Mouse (Mus musculus) stomach, postnatal 0 days (tissue): ENCODE measurements around the gene Twf2. TPM values are rescaled to one million over a fixed set of nuclear protein-coding genes. Genes with fewer than 3 reads are reported as not detected.

Experiments
- ATAC-seq: fragments of 200-750 bp; cut with Nextera tagmentation; 2 replicates; pipeline ENCODE4 v1.8.0; 2017; ENCODE audit not compliant: low FRiP score, low TSS enrichment
- DNase-seq: peaks from one replicate; pipeline ENCODE4 v3.0.0-alpha.2; 2016; ENCODE audit warnings: low spot score
- H3K27ac ChIP-seq: fragments of 300-500 bp; sonication (generic); replicated peaks from 2 replicates; pipeline ENCODE4 v1.5.1; 2014; ENCODE audit warnings: mild to moderate bottlenecking, control low read depth
- H3K27me3 ChIP-seq: fragments of 300-500 bp; sonication (generic); 2 replicates; pipeline ENCODE4 v1.6.1; 2014; ENCODE audit warnings: low read length; ENCODE audit not compliant: control insufficient read depth, insufficient read depth
- H3K36me3 ChIP-seq: fragments of 300-500 bp; sonication (generic); 2 replicates; pipeline ENCODE4 v1.6.1; 2014; ENCODE audit warnings: low read length, mixed read lengths; ENCODE audit not compliant: control insufficient read depth, insufficient read depth
- H3K4me1 ChIP-seq: fragments of 300-500 bp; sonication (generic); replicated peaks from 2 replicates; pipeline ENCODE4 v1.6.1; 2014; ENCODE audit warnings: antibody characterized with exemption; ENCODE audit not compliant: control insufficient read depth, insufficient read depth
- H3K4me2 ChIP-seq: fragments of 300-500 bp; sonication (generic); replicated peaks from 2 replicates; pipeline ENCODE4 v1.6.1; 2014; ENCODE audit warnings: low read depth, mild to moderate bottlenecking, control low read depth, moderate library complexity
- H3K4me3 ChIP-seq: fragments of 300-500 bp; sonication (generic); 2 replicates; pipeline ENCODE4 v1.5.1; 2014; ENCODE audit warnings: low read depth, low read length, control low read depth
- H3K9ac ChIP-seq: fragments of 300-500 bp; sonication (generic); 2 replicates; pipeline ENCODE4 v1.6.1; 2014; ENCODE audit warnings: mild to moderate bottlenecking, low read length, control low read depth, mixed read lengths
- H3K9me3 ChIP-seq: fragments of 300-500 bp; sonication (generic); 2 replicates; pipeline ENCODE4 v1.6.1; 2016; ENCODE audit warnings: low read length; ENCODE audit not compliant: control insufficient read depth
- CTCF ChIP-seq: IDR thresholded peaks from 2 replicates; pipeline ENCODE4 v1.5.1; 2016; ENCODE audit warnings: antibody characterized with exemption, low read depth, mild to moderate bottlenecking, moderate library complexity
- EP300 ChIP-seq: optimal IDR thresholded peaks from 2 replicates; pipeline ENCODE3; 2016; ENCODE audit warnings: antibody characterized with exemption
- WGBS: fragments of 180-500 bp; shearing (Covaris S2); extraction: QIAGEN DNeasy Blood & Tissue Kit; methylation state at CpG from one replicate; pipeline ENCODE4 v1.1.7; 2014; 5-methylcytosine and 5-hydroxymethylcytosine counted together
- polyA plus RNA-seq: library from polyadenylated mRNA; unstranded; fragments of >200 nt; fragmentation: Nextera tagmentation; extraction: Ambion mirVana; gene quantifications from 2 replicates; pipeline ENCODE4 v1.2.1, GENCODE M21; 2015

Twf2 gene
- polyA plus RNA-seq, result 27.1 and 27.7 TPM in 2 replicates

GRCm38 (mm10) chr9:106202819-106203636, at the start of gene Twf2:
Twf2 (plus strand) TSS chr9:106203108.
- Histone ChIP-seq H3K4me1 (0 out of 2 replicates have a peak, but pooled peaks cover 5% of the 10 kb centered on the region), H3K4me2 (peak within 1 kb of the TSS; percentile 60), H3K9me3 (no peaks in the 10 kb centered on the region), H3K36me3 (no peaks in the 10 kb centered on the region), H3K4me3 (peak within 1 kb of the TSS; percentile 46), H3K27ac (peak within 1 kb of the TSS; percentile 65), H3K27me3 (no peaks in the 10 kb centered on the region), H3K9ac (peak within 1 kb of the TSS; percentile 70)
- TF ChIP-seq CTCF, result no peak
- no peak for TF ChIP-seq EP300
- under 1% methylated on average over 60 of the region's 61 CpGs for WGBS
- DNase-seq (peak; percentile 92), ATAC-seq (peak; percentile 94)

DNA sequence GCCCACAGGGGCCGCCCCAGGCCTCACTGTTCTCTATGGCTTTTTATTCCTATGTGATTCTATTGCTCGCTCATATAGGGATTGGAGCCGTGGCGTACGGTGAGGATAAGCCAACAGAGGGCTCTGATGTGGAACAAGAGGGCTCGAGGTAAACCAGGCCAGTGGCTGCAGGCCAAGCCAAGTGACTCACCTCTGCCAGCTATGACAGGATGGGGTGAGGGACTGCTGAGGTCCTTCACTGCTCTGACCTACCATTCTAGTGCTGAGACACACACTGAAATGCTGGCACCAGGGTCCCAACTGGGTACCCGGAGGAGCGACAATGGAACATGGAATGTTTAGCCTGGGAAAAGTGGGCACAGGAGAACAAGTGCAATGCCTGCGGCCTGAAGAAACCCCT, 48.8 kb upstream of the Twf2 start:
- Histone ChIP-seq H3K9me3 (no peaks in the 10 kb centered on the region), H3K36me3 (no peaks in the 10 kb centered on the region), H3K9ac (no peak overlapping the region), H3K27ac (no peak overlapping the region), H3K27me3 (no peaks in the 10 kb centered on the region; the same call in 1 of the 2 replicates), H3K4me1 (no peaks in the 10 kb centered on the region), H3K4me3 (no peak overlapping the region), H3K4me2 (no peak overlapping the region)
- WGBS, result 84% methylated on average over 9 of the region's 9 CpGs
- no peak for TF ChIP-seq EP300
- TF ChIP-seq CTCF, result no peak
- no peak for ATAC-seq
- DNase-seq, result no peak

GRCm38 (mm10) chr9:106156419-106156818, 46.5 kb upstream of the Twf2 start:
- Histone ChIP-seq H3K4me1 (no peaks in the 10 kb centered on the region), H3K27ac (no peak overlapping the region), H3K4me3 (no peak overlapping the region), H3K4me2 (no peak overlapping the region), H3K9me3 (no peaks in the 10 kb centered on the region), H3K27me3 (no peaks in the 10 kb centered on the region), H3K36me3 (no peaks in the 10 kb centered on the region), H3K9ac (no peak overlapping the region)
- 41% methylated on average over 5 of the region's 5 CpGs for WGBS
- ATAC-seq (peak; percentile 24; the same call in 1 of the 2 replicates), DNase-seq (peak; percentile 39)
- TF ChIP-seq CTCF, result peak; percentile 74
- no peak for TF ChIP-seq EP300

GRCm38 (mm10) chr9:106156921-106157622, 45.8 kb upstream of the Twf2 start:
- H3K9me3 ChIP-seq, result no peaks in the 10 kb centered on the region
- H3K4me2 ChIP-seq, result no peak overlapping the region
- 84% methylated on average over 21 of the region's 21 CpGs for WGBS
- H3K9ac ChIP-seq, result no peak overlapping the region
- no peak overlapping the region for H3K4me3 ChIP-seq
- ATAC-seq (no peak), DNase-seq (no peak)
- H3K27me3 ChIP-seq, result no peaks in the 10 kb centered on the region
- H3K4me1 ChIP-seq, result no peaks in the 10 kb centered on the region
- H3K36me3 ChIP-seq, result no peaks in the 10 kb centered on the region
- TF ChIP-seq EP300 (no peak), CTCF (no peak)
- no peak overlapping the region for H3K27ac ChIP-seq

DNA sequence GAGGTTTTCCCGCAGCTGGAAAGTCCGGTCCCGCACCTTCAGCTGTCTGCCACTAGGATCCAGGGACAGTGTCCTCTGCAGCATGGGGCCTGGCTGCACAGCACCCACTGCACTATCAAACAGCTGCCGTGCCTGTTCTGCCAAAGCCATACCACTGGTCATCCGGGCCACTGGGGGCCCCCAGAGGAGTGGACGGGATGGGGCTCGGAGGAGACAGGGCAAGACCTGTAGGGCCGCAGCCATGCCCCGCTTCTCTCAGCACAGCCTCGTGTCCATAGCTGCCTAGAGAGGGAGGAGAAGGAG, 45.3 kb upstream of the Twf2 start:
- Histone ChIP-seq H3K9ac (no peak overlapping the region), H3K36me3 (no peaks in the 10 kb centered on the region), H3K4me2 (no peak overlapping the region), H3K27ac (no peak overlapping the region), H3K4me3 (no peak overlapping the region), H3K9me3 (no peaks in the 10 kb centered on the region), H3K27me3 (no peaks in the 10 kb centered on the region), H3K4me1 (no peaks in the 10 kb centered on the region)
- 81% methylated on average over 10 of the region's 10 CpGs for WGBS
- TF ChIP-seq CTCF (no peak), EP300 (no peak)
- DNase-seq, result no peak
- no peak for ATAC-seq

- DNase-seq (no peak), ATAC-seq (peak; percentile 27; the same call in 1 of the 2 replicates)
- no peak within 1 kb of the TSS for H3K9ac ChIP-seq
- TF ChIP-seq CTCF, result no peak
- H3K36me3 ChIP-seq, result no peaks in the 10 kb centered on the region
- H3K4me1 ChIP-seq, result no peaks in the 10 kb centered on the region
- H3K27ac ChIP-seq, result no peak within 1 kb of the TSS
- H3K9me3 ChIP-seq, result no peaks in the 10 kb centered on the region
- H3K4me3 ChIP-seq, result no peak within 1 kb of the TSS
- 69% methylated on average over 6 of the region's 6 CpGs for WGBS
- H3K4me2 ChIP-seq, result no peak within 1 kb of the TSS
- H3K27me3 ChIP-seq, result no peaks in the 10 kb centered on the region
These were observed 44.8 kb upstream of the Twf2 start, which contains the start of gene Glyctk for GRCm38 (mm10) chr9:106158037-106158491. Glyctk (minus strand) TSS chr9:106158138.
